Mouse (Mus musculus) kidney, embryonic 15.5 days (tissue): ENCODE measurements around the gene Gm379. TPM values are rescaled to one million over a fixed set of nuclear protein-coding genes. Genes with fewer than 3 reads are reported as not detected.

Source experiments
- ATAC-seq: fragments of 200-750 bp; cut with Nextera tagmentation; replicated peaks from 2 replicates; pipeline ENCODE4 v1.8.0; 2017; ENCODE audit warnings: moderate TSS enrichment; ENCODE audit not compliant: low FRiP score
- H3K27ac ChIP-seq: fragments of 300-500 bp; sonication (generic); 2 replicates; pipeline ENCODE4 v1.5.1; 2015; ENCODE audit warnings: mild to moderate bottlenecking, inconsistent platforms
- H3K27me3 ChIP-seq: fragments of 300-500 bp; sonication (generic); 2 replicates; pipeline ENCODE4 v1.6.1; 2015; ENCODE audit warnings: inconsistent platforms
- H3K36me3 ChIP-seq: fragments of 300-500 bp; sonication (generic); 2 replicates; pipeline ENCODE4 v1.6.1; 2015; ENCODE audit warnings: inconsistent platforms
- H3K4me1 ChIP-seq: fragments of 300-500 bp; sonication (generic); 2 replicates; pipeline ENCODE4 v1.6.1; 2015; ENCODE audit warnings: inconsistent platforms
- H3K4me2 ChIP-seq: fragments of 300-500 bp; sonication (generic); 2 replicates; pipeline ENCODE4 v1.6.1; 2015; ENCODE audit warnings: moderate library complexity, mild to moderate bottlenecking, inconsistent platforms
- H3K4me3 ChIP-seq: fragments of 300-500 bp; sonication (generic); replicated peaks from 2 replicates; pipeline ENCODE4 v1.5.1; 2015; ENCODE audit warnings: mild to moderate bottlenecking, inconsistent platforms
- H3K9ac ChIP-seq: fragments of 300-500 bp; sonication (generic); 2 replicates; pipeline ENCODE4 v1.6.1; 2015; ENCODE audit warnings: mild to moderate bottlenecking, inconsistent platforms
- H3K9me3 ChIP-seq: fragments of 300-500 bp; sonication (generic); replicated peaks from 2 replicates; pipeline ENCODE4 v1.6.1; 2016; ENCODE audit warnings: inconsistent platforms
- WGBS: fragments of 180-500 bp; shearing (Covaris S2); methylation state at CpG from one replicate; pipeline ENCODE4 v1.1.7; 2015; ENCODE audit warnings: mixed read lengths; 5-methylcytosine and 5-hydroxymethylcytosine counted together
- polyA plus RNA-seq: library from polyadenylated mRNA; unstranded; fragments of >200 nt; fragmentation: Nextera tagmentation; extraction: Ambion mirVana; gene quantifications from 2 replicates; pipeline ENCODE4 v1.2.1, GENCODE M21; 2015

Gene Gm379
- 0.26 TPM in 1 of 2 replicates, not detected in the other for polyA plus RNA-seq

DNA sequence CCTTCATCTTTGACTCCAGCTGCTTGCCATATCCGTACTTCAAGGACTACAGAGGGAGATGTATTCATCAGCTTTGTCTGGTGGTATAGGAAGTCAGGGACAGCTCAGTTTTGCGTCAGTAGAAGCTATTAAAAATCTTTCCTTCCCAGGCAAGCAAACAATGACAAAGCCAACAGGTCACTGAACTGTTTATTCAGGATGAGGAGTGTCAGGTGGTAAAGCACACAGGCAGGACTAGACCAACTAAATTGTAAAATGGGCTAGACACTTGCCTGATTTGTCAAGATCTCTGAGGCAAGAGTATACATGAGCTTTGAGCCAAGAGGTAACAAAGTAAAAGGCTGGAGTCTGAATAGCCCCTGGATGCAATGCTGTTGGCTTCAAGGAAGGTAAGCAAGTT is at the start of gene Gm379:
Gene Gm379, minus strand, starts transcription at position 7 of the 400 bp plus-strand sequence.
- Histone ChIP-seq H3K4me1 (no peaks in the 10 kb centered on the region), H3K4me2 (no peak within 1 kb of the TSS), H3K4me3 (no peak within 1 kb of the TSS), H3K9ac (no peak within 1 kb of the TSS), H3K36me3 (no peaks in the 10 kb centered on the region), H3K27ac (no peak within 1 kb of the TSS), H3K9me3 (no peaks in the 10 kb centered on the region), H3K27me3 (no peaks in the 10 kb centered on the region)
- WGBS = 47% methylated on average over 2 of the region's 2 CpGs
- ATAC-seq = no peak

DNA sequence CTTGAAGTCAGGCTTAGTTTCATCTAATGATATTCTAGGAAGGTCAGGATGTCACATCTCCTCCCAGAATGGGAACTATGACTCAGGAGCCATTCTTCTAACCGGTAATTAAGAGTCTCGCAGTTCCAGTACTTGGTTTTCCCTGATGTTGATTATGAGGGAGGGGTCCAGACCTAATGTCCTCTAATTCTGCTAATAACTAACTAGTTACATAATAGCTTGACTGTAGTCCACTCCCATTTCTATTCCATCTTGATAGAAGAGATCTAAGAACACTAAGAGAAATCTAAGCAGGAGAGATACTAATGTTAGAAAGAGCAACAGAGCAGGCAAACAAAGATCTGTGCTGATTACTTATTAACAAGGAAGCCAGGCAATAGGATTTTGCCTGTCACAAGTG is 39.6 kb upstream of the Gm379 start:
- Histone ChIP-seq H3K4me1 (no peaks in the 10 kb centered on the region), H3K9me3 (no peaks in the 10 kb centered on the region), H3K9ac (no peak overlapping the region), H3K27me3 (no peaks in the 10 kb centered on the region), H3K4me3 (no peak overlapping the region), H3K27ac (no peak overlapping the region), H3K4me2 (no peak overlapping the region), H3K36me3 (no peaks in the 10 kb centered on the region)
- no peak for ATAC-seq
- 75% methylated on average over 2 of the region's 2 CpGs for WGBS

DNA sequence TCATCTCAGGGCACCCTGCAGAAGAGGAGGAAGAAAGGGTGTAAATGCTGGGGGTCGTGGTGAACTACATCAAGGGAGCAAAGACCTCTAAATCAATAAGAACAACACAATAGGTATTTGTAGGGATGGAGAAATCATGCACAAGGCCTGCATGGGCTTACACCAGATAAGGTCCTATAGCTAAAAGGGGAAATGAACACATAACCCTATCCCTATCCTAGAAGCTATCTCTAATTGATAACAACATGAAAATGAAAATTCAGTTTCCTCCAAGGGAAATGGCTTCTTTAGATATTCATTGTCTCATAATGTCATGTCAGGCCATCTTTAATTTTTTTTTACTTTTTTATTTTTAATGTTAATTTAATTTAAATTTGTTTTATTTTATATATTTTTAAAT is 4.2 kb upstream of the Gm379 start:
- H3K4me2 ChIP-seq = no peak overlapping the region
- no peak overlapping the region for H3K27ac ChIP-seq
- H3K9ac ChIP-seq = no peak overlapping the region
- H3K4me3 ChIP-seq = no peak overlapping the region
- no peaks in the 10 kb centered on the region for H3K27me3 ChIP-seq
- ATAC-seq = no peak
- H3K9me3 ChIP-seq = no peaks in the 10 kb centered on the region
- H3K36me3 ChIP-seq = no peaks in the 10 kb centered on the region
- 42% methylated on average over 1 of the region's 1 CpGs for whole genome bisulfite sequencing
- no peaks in the 10 kb centered on the region for H3K4me1 ChIP-seq

DNA sequence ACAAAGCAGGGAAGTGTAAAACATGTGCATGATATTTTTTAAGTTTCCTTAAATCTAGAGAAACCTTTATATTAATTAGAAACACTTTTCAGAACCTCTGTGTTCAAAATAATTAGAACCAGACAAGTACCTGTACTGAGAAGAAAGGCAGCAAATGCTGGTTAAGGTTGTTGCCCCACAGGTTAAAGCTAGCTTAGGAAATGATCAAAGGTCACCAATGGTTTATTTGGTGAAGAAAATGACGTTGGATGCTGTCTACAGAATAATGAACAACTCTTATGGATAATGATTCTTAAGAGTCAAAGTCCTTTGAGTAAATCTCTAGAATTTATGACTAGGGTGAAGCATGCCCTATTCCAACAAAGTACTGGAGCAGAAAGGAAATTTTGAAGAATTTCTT is 42.7 kb downstream of the Gm379 start:
- Histone ChIP-seq H3K9me3 (no peaks in the 10 kb centered on the region), H3K4me3 (no peak overlapping the region), H3K4me2 (no peak overlapping the region), H3K27me3 (no peaks in the 10 kb centered on the region), H3K4me1 (no peaks in the 10 kb centered on the region), H3K36me3 (no peaks in the 10 kb centered on the region), H3K9ac (no peak overlapping the region), H3K27ac (no peak overlapping the region)
- WGBS = 48% methylated on average over 1 of the region's 1 CpGs
- no peak for ATAC-seq

DNA sequence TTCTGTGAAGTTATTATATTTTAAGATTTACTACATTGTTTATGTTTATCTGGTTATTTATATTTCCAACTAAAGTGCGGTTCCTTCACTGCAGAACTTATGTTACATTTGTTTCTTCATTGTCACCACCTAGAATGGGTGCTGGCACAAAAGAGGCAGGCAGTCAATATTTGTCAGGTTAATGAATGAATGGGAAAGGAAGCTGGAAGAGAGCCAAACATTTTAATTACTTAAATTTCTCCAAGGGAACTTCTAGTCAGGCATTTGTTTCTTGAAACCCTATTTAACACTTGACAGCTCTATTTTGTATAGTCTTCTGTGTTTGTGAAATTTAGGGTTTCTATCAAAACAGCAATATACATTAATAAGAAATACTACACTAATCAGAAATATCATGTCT is 43.8 kb downstream of the Gm379 start:
- no peak for ATAC-seq
- 57% methylated on average over 1 of the region's 1 CpGs for WGBS
- no peak overlapping the region for H3K27ac ChIP-seq

More for the DNA sequence above, 43.8 kb downstream of the Gm379 start:
- Histone ChIP-seq H3K27me3 (no peaks in the 10 kb centered on the region), H3K9me3 (no peaks in the 10 kb centered on the region), H3K4me2 (no peak overlapping the region), H3K9ac (no peak overlapping the region), H3K36me3 (no peaks in the 10 kb centered on the region), H3K4me1 (no peaks in the 10 kb centered on the region), H3K4me3 (no peak overlapping the region)

Other genes starting within 250 kb of the Gm379 start
- 2.8 and 3.1 TPM in 2 replicates for gene Brwd3, start 169.5 kb upstream of the Gm379 start, polyA plus RNA-seq